Comparison of ENCODE assay signal across 11 mouse cellular contexts in genomic region chr14:86678179-86678780, GRCm38 (mm10).
DNase-seq lines count a peak whose midpoint lies in the region; ATAC-seq and TF ChIP-seq lines count a peak whose summit lies in the region.
"Had no signal": no experiment of that assay in that cellular context is flagged by ENCODE, and none has a peak within 500 bp of the region (broad histone marks: within the 10 kb centered on the region; RNA-seq: fewer than 3 reads in every experiment).

No protein-coding gene starts in this region.

- DNase-seq in heart, adult 2 months: no peak
- no peak for DNase-seq in heart, postnatal 25 days (ENCODE audit: low spot score)
- peak; percentile 28 for DNase-seq in embryonic facial prominence, embryonic 14.5 days (ENCODE audit: low spot score)
- peak; percentile 24 for DNase-seq in retina, postnatal 1 day
- DNase-seq in ovary, adult 18-20 months (ENCODE audit: low spot score): no peak
- no peak for DNase-seq in heart, postnatal 14 days
- DNase-seq: gastrocnemius, postnatal 36 days; kidney, postnatal 4 days had no signal

- H3K79me2 ChIP-seq in heart, adult 2 months (replicated peaks; ENCODE audit: control insufficient read depth, insufficient read depth, low read length): no peaks in the 10 kb centered on the region

- peak; percentile 28; the same call in 1 of the 2 replicates for ATAC-seq in neural tube, embryonic 14.5 days (ENCODE audit: low read depth)
- no peak for ATAC-seq in neural tube, embryonic 15.5 days (ENCODE audit: low FRiP score)
- ATAC-seq in embryonic facial prominence, embryonic 14.5 days (ENCODE audit: low read depth): no peak

- no peak overlapping the region for H3K4me2 ChIP-seq in neural tube, embryonic 14.5 days (ENCODE audit: low read depth, low read length)
- H3K4me2 ChIP-seq in neural tube, embryonic 15.5 days: no peak overlapping the region
- no peak overlapping the region for H3K4me2 ChIP-seq in embryonic facial prominence, embryonic 14.5 days (ENCODE audit: low read depth, low read length)
- H3K4me2 ChIP-seq: lung, embryonic 15.5 days had no signal

- H3K4me1 ChIP-seq in heart, adult 2 months (ENCODE audit: control insufficient read depth, insufficient read depth, low read length): no peaks in the 10 kb centered on the region
- no peaks in the 10 kb centered on the region for H3K4me1 ChIP-seq in neural tube, embryonic 14.5 days (ENCODE audit: control insufficient read depth, insufficient read depth, low read length)
- H3K4me1 ChIP-seq in neural tube, embryonic 15.5 days: peaks cover 4% of the 10 kb centered on the region; the same call in 1 of the 2 replicates
- H3K4me1 ChIP-seq in embryonic facial prominence, embryonic 14.5 days (ENCODE audit: control insufficient read depth, insufficient read depth, low read length): no peaks in the 10 kb centered on the region

- no peak for TF ChIP-seq POLR2A in heart, adult 2 months (IDR thresholded peaks at IDR 0.05; ENCODE audit: insufficient read depth, low read depth, low read length)

- H3K9ac ChIP-seq in heart, adult 2 months (ENCODE audit: low read depth, low read length): no peak overlapping the region
- no peak overlapping the region for H3K9ac ChIP-seq in neural tube, embryonic 14.5 days (replicated peaks; ENCODE audit: low read depth, low read length)
- H3K9ac ChIP-seq in neural tube, embryonic 15.5 days (replicated peaks): no peak overlapping the region
- no peak overlapping the region for H3K9ac ChIP-seq in embryonic facial prominence, embryonic 14.5 days (ENCODE audit: low read depth, low read length)
- H3K9ac ChIP-seq: lung, embryonic 15.5 days had no signal

- H3K4me3 ChIP-seq in heart, adult 2 months: no peak overlapping the region
- H3K4me3 ChIP-seq in neural tube, embryonic 14.5 days (ENCODE audit: low read depth, low read length): no peak overlapping the region
- no peak overlapping the region for H3K4me3 ChIP-seq in neural tube, embryonic 15.5 days (replicated peaks)
- no peak overlapping the region for H3K4me3 ChIP-seq in embryonic facial prominence, embryonic 14.5 days (ENCODE audit: low read depth, low read length)
- H3K4me3 ChIP-seq: lung, embryonic 15.5 days had no signal

- H3K27ac ChIP-seq in heart, adult 2 months: no peak overlapping the region
- no peak overlapping the region for H3K27ac ChIP-seq in neural tube, embryonic 14.5 days (ENCODE audit: low read depth, low read length)
- no peak overlapping the region for H3K27ac ChIP-seq in neural tube, embryonic 15.5 days (replicated peaks)
- H3K27ac ChIP-seq in embryonic facial prominence, embryonic 14.5 days (replicated peaks; ENCODE audit: low read depth, low read length): no peak overlapping the region
- H3K27ac ChIP-seq: lung, embryonic 15.5 days had no signal

- no peaks in the 10 kb centered on the region for H3K9me3 ChIP-seq in neural tube, embryonic 14.5 days (ENCODE audit: control insufficient read depth, low read length)
- no peaks in the 10 kb centered on the region for H3K9me3 ChIP-seq in neural tube, embryonic 15.5 days (replicated peaks)
- no peaks in the 10 kb centered on the region for H3K9me3 ChIP-seq in embryonic facial prominence, embryonic 14.5 days (ENCODE audit: control insufficient read depth, low read length)
- H3K9me3 ChIP-seq: lung, embryonic 15.5 days had no signal

- TF ChIP-seq CTCF in heart, adult 2 months (IDR thresholded peaks at IDR 0.05): peak; percentile 77

- WGBS in heart, adult 2 months: 66% methylated on average over 5 of the region's 5 CpGs
- WGBS in neural tube, embryonic 14.5 days: 62% methylated on average over 5 of the region's 5 CpGs
- 56% methylated on average over 5 of the region's 5 CpGs for WGBS in neural tube, embryonic 15.5 days
- WGBS in embryonic facial prominence, embryonic 14.5 days: 60% methylated on average over 5 of the region's 5 CpGs

- H3K36me3 ChIP-seq in heart, adult 2 months (ENCODE audit: control insufficient read depth, insufficient read depth, low read length): no peaks in the 10 kb centered on the region
- H3K36me3 ChIP-seq in neural tube, embryonic 14.5 days (ENCODE audit: control insufficient read depth, insufficient read depth, low read length): no peaks in the 10 kb centered on the region
- H3K36me3 ChIP-seq in neural tube, embryonic 15.5 days: no peaks in the 10 kb centered on the region
- H3K36me3 ChIP-seq in embryonic facial prominence, embryonic 14.5 days (ENCODE audit: control insufficient read depth, insufficient read depth, low read length): no peaks in the 10 kb centered on the region
- H3K36me3 ChIP-seq: lung, embryonic 15.5 days had no signal

- intact Hi-C loops in heart, adult 2 months (cut with DNase I): loop anchor here (1.0 to 10.0 kb wide), 2 partner anchors 103 to 637 kb away; no protein-coding TSS in a partner anchor
- intact Hi-C loops in heart, postnatal 25 days (cut with DNase I): loop anchor here (1.0 kb wide), 1 partner anchor 104 kb away; no protein-coding TSS in a partner anchor
- intact Hi-C loops in heart, postnatal 14 days (cut with DNase I): loop anchor here (2.0 to 10.0 kb wide), 4 partner anchors 103 to 777 kb away; no protein-coding TSS in a partner anchor

- no peaks in the 10 kb centered on the region for H3K27me3 ChIP-seq in heart, adult 2 months (ENCODE audit: control insufficient read depth, insufficient read depth, low read length)
- no peaks in the 10 kb centered on the region for H3K27me3 ChIP-seq in neural tube, embryonic 14.5 days (ENCODE audit: control insufficient read depth, insufficient read depth, low read length)
- H3K27me3 ChIP-seq in neural tube, embryonic 15.5 days (replicated peaks): no peaks in the 10 kb centered on the region
- no peaks in the 10 kb centered on the region for H3K27me3 ChIP-seq in embryonic facial prominence, embryonic 14.5 days (replicated peaks; ENCODE audit: control insufficient read depth, insufficient read depth, low read length)
- H3K27me3 ChIP-seq: lung, embryonic 15.5 days had no signal

- no peak for TF ChIP-seq EP300 in heart, adult 2 months (IDR thresholded peaks at IDR 0.05; ENCODE audit: insufficient read depth, low read depth, low read length)

Comparison
In these comparisons a context has a peak if more than half of its experiments do, and no peak if none do; other contexts are left out.
1. DNase-seq: peak in embryonic facial prominence, embryonic 14.5 days (single experiment) and retina, postnatal 1 day (single experiment); none in heart, adult 2 months (0 of 2), heart, postnatal 25 days (single experiment), ovary, adult 18-20 months (single experiment) and heart, postnatal 14 days (0 of 2).